Mouse (Mus musculus) left cerebral cortex, adult 2 months (tissue): ENCODE measurements around the gene Gm49601. TPM values are rescaled to one million over a fixed set of nuclear protein-coding genes. Genes with fewer than 3 reads are reported as not detected.
A peak's percentile ranks its signal among the peaks of the same experiment; 100 is the strongest.

Source experiments
- DNase-seq, 2 experiments: peaks; one replicate each; pipeline ENCODE4 v3.0.0; 2021 to 2022; ENCODE audit warnings: low spot score in 2 of 2, mixed read lengths in 1 of 2; ENCODE audit errors: extremely low spot score in 1 of 2
- H3K27ac ChIP-seq: fragments of 200-600 bp; 2 replicates; pipeline ENCODE4 v1.8.1; 2022
- H3K4me3 ChIP-seq: fragments of 200-600 bp; 2 replicates; pipeline ENCODE4 v1.8.1; 2022
- CTCF ChIP-seq: fragments of 200-600 bp; IDR thresholded peaks from 2 replicates; pipeline ENCODE4 v1.8.1; 2022; ENCODE audit warnings: antibody characterized with exemption, mild to moderate bottlenecking, moderate library complexity
- intact Hi-C: fragments of 180-260 bp; cut with DNase I; formaldehyde crosslinking; loops from one replicate; pipeline ENCODE4 v1.15.1; 2025
- total RNA-seq, 2 experiments: library from RNA; stranded (reverse); gene quantifications; 2 replicates each; pipeline ENCODE4 v1.2.3; 2021

The Gm49601 gene
- total RNA-seq, 2 experiments from 2014 or later, result 260 to 297 TPM

DNA sequence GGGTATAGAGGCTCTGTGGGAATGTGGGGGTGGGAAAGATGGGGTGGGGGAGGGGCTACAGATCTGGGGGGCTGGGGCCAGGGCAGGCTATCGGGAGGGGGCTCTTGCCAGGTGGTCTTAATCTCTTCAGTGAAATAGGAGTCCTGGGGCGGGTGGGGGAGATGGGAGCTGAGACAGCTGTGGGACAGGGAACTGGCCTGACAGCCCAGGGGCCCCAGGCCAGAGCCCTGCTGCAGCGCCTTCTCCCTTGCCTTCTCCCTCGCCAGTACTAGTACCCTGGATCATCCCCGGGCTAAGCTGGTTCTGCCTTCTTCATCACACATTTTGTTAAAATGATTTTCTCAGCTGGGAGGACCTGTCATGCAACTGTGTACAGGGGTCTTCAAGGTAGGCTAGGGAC, 30.0 kb downstream of the Gm49601 start:
- intact Hi-C loops, result no loop called here
- no peak for TF ChIP-seq CTCF
- no peak for DNase-seq

DNA sequence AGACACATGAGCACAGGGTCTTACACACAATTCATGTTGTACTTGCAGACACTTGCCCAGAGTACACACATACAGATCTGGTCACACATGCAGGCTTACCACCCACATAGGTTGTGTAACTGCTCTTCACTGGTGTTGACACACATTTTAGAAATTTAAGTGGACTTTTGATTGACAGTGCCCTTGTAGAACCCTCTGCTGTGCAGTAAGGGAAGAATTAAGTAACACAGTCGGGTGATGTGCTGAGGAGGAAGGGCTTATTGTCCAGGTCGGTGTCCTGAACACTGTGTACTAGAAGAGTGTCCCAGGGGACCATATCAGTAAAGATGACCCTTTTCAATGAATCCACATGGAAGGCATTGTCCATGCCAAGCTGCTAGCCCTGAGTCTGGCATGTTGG, 32.3 kb downstream of the Gm49601 start:
- no peak for TF ChIP-seq CTCF
- DNase-seq, result no peak
- intact Hi-C loops, result no loop called here
- H3K27ac ChIP-seq, result no peak overlapping the region
- no peak overlapping the region for H3K4me3 ChIP-seq

More for the DNA sequence above, 30.0 kb downstream of the Gm49601 start:
- H3K27ac ChIP-seq, result no peak overlapping the region
- no peak overlapping the region for H3K4me3 ChIP-seq

GRCm38 (mm10) chr16:18591047-18592018, 34.9 kb downstream of the Gm49601 start:
- intact Hi-C loops, result no loop called here
- Histone ChIP-seq H3K27ac (no peak overlapping the region), H3K4me3 (no peak overlapping the region)
- DNase-seq, result no peak
- TF ChIP-seq CTCF, result peak; percentile 18

- peak; percentile 36 for TF ChIP-seq CTCF
- no peak for DNase-seq
- Histone ChIP-seq H3K4me3 (peak within 1 kb of the TSS; percentile 29; the same call in 1 of the 2 replicates), H3K27ac (no peak within 1 kb of the TSS)
- intact Hi-C loops, result no loop called here
Measured at GRCm38 (mm10) chr16:18589804-18590790, 36.1 kb downstream of the Gm49601 start, which contains the start of gene Tbx1. Tbx1 (minus strand) TSS chr16:18590671.

DNA sequence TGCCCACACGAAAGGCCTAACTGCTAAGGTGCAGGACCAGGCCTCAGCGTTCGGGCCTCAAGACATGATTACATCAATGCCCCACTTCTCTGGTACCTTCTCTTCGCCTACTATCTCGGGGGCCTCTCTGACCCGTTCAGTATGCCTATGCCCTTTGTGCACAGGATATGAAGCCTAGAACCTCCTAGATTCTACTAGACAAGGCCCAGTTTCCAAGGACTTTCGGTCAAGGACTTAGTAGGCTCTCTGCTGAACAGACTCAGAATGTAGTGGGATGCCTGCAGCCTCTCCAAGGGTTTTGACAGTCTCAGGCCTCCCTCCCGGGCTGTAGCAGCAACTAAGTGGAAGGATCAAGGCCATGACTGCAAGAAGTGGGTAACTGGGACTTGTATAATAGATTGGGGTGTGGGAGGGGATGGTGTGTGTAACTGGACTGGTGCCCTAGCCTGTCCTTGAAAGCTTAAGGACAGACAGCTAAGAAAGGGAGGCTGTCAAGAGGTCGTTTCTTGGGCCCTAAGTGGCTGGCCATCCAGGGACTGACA, 37.1 kb downstream of the Gm49601 start:
- TF ChIP-seq CTCF, result no peak

DNA sequence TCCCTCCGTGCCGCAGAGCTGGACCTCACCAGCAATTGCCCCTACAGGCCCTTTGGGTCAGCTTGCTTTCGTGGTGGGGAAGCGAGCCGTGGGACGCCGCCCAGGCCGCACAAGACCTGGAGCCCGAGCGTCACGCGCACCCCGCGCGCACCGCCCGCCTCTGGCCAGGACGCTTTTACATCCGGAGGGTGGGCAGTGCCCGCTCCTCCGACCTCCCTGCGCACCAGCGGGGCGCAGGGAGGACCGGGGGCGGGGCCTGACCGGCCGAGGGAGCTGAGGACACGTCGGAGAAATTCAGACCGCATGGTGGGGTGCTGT, 37.5 kb downstream of the Gm49601 start:
- Histone ChIP-seq H3K27ac (no peak overlapping the region), H3K4me3 (no peak overlapping the region)
- no peak for DNase-seq
- no peak for TF ChIP-seq CTCF
- intact Hi-C loops, result no loop called here

More for the DNA sequence above, 37.1 kb downstream of the Gm49601 start:
- no peak for DNase-seq
- intact Hi-C loops, result no loop called here
- Histone ChIP-seq H3K27ac (no peak overlapping the region), H3K4me3 (no peak overlapping the region)

- DNase-seq, result no peak
- intact Hi-C loops, result no loop called here
- no peak for TF ChIP-seq CTCF
- no peak overlapping the region for H3K27ac ChIP-seq
- no peak overlapping the region for H3K4me3 ChIP-seq
Measured at GRCm38 (mm10) chr16:18587847-18588737, 38.1 kb downstream of the Gm49601 start.

DNA sequence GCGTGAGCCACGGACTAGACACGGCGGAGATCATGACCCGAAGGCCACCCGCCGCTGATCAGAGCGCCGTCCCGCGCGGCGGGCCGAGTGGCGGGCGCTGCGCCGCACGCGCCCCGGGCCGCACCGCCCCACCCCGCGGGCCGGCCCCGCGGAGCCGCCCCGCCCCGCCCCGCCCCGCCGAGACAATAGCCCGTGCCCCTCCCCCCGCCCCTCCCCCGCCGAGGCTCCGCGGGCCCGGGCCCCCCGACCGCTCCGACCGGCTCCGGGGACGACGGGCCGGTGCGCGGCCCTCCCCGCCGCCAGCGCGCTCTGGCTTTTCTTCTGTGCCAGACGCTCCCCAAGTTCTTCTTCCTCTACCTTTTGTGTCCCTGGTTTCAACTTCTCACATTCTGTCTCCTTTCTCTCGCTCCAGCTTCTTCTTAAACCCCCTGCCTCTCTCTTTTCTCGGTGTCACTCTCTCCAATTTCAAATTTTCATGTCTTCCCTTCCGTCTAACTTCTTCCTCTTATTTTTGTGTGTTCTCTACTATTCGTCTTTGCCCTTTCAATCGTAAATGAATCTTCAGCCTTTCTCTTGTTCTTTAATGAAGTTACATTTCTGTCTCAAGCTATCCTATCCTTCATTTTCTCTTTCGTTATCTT, 39.2 kb downstream of the Gm49601 start:
- intact Hi-C loops, result no loop called here
- H3K27ac ChIP-seq, result no peak overlapping the region
- H3K4me3 ChIP-seq, result peak overlapping the region; percentile 33
- no peak for TF ChIP-seq CTCF
- no peak for DNase-seq

DNA sequence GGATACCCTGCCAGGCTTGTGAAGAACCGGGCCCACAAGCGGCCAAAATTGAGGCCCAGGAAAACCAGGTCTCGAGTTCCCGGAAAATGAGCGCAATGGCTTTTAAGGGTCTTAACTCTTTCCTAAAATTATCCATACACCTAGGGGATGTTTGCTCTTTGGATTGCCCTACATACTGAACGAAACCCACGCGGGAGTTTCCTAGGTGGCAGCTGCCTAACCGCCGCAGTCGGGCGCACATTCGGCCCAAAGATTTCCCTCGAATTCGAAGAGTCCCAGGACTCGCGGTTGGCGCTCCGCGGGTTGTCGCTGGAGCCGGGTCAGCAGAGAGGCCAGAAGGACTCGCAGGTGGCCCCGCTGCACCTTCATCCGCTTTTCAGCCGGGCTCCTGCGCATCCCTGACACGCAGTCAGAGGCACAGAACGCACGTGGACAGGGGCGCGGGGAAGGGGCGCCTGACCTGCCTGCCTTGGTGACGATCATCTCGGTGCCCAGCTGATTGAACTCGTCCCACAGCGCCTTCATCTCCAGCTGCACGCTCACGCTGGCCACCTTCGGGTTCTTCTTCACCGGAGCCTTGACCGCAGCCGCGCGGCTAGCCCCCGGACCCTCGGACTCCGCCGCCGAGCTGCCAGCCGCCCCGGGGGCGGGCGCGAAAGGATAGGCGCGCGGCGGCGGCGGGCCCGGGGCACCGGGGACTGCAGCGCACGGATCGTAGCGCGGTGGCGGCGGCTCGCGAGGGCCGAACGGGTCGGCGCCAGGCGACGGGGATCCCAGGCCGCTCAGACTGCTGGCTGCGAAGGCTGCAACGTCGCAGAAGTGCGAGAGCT, 39.9 kb downstream of the Gm49601 start:
- no peak for DNase-seq
- Histone ChIP-seq H3K27ac (no peak overlapping the region), H3K4me3 (peak overlapping the region; percentile 33)
- intact Hi-C loops, result no loop called here
- TF ChIP-seq CTCF, result no peak

DNA sequence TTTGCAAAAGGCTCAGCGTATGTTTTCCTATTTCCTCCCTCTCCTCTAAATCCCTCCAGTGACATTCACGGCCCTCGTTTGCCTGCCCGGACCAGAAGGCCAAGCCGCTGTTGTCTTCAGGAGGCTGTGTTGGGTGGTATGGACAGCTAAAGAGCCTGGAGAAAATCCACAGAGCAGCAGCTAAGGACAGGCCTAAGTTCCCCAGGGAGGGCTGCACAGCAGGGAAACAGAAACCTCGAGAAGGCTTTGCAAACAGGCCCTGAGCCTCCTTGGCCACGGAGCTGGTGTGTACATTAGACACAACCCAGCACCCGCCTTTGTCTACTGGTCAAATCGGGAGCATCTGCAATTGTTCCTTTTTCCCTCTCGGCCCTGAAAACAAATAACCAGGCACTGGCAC, 40.6 kb downstream of the Gm49601 start:
- no peak overlapping the region for H3K4me3 ChIP-seq

More for the DNA sequence above, 40.6 kb downstream of the Gm49601 start:
- TF ChIP-seq CTCF, result no peak
- no peak overlapping the region for H3K27ac ChIP-seq
- DNase-seq, result no peak
- intact Hi-C loops, result no loop called here
